In genomic region chr4:147875852-147876575, GRCm38 (mm10) we compare ENCODE assay signal across 26 mouse cellular contexts. TPM values are rescaled to one million over a fixed set of nuclear protein-coding genes. Genes with fewer than 3 reads are reported as not detected.
A peak's percentile ranks its signal among the peaks of the same experiment; 100 is the strongest.
DNase-seq lines count a peak whose midpoint lies in the region; ATAC-seq lines count a peak whose summit lies in the region.
"Had no signal": no experiment of that assay in that cellular context is flagged by ENCODE, and none has a peak within 500 bp of the region (broad histone marks: within the 10 kb centered on the region; RNA-seq: fewer than 3 reads in every experiment).

No protein-coding gene starts in this region.

- peak; percentile 74 for ATAC-seq in CD4-positive, CD25-positive, alpha-beta regulatory T cell, adult 4 months
- ATAC-seq in granulocyte monocyte progenitor cell, adult 5-6 weeks (replicated peaks; ENCODE audit: poor library complexity, severe bottlenecking), result peak; percentile 28; the same call in 1 of the 2 replicates
- no peak for ATAC-seq in heart, embryonic 12.5 days (ENCODE audit: insufficient number of reproducible peaks, low FRiP score)
- ATAC-seq: forebrain, embryonic 16.5 days; intestine, embryonic 15.5 days; midbrain, embryonic 15.5 days had no signal

- H3K36me3 ChIP-seq in heart, embryonic 12.5 days, result peaks cover 95% of the 10 kb centered on the region

- no peak overlapping the region for H3K27ac ChIP-seq in heart, embryonic 12.5 days (ENCODE audit: poor library complexity, severe bottlenecking)
- H3K27ac ChIP-seq: embryonic facial prominence, embryonic 15.5 days; heart, adult 2 months; heart, embryonic 15.5 days; hindbrain, embryonic 13.5 days; intestine, embryonic 15.5 days; limb, embryonic 10.5 days; midbrain, embryonic 15.5 days; neural tube, embryonic 12.5 days had no signal

- 77% methylated on average over 4 of the region's 4 CpGs for WGBS in heart, embryonic 12.5 days

- H3K4me1 ChIP-seq in heart, embryonic 12.5 days (replicated peaks), result peaks cover 6% of the 10 kb centered on the region
- H3K4me1 ChIP-seq: embryonic facial prominence, embryonic 15.5 days; hindbrain, embryonic 13.5 days; intestine, embryonic 15.5 days; limb, embryonic 10.5 days; midbrain, embryonic 15.5 days; neural tube, embryonic 12.5 days had no signal

- H3K27me3 ChIP-seq in heart, embryonic 12.5 days (replicated peaks), result no peaks in the 10 kb centered on the region
- H3K27me3 ChIP-seq: embryonic facial prominence, embryonic 15.5 days; heart, embryonic 15.5 days; hindbrain, embryonic 13.5 days; intestine, embryonic 15.5 days; midbrain, embryonic 15.5 days; neural tube, embryonic 12.5 days had no signal

- peak; percentile 51 for DNase-seq in layer of hippocampus, adult 9-11 months
- DNase-seq in layer of hippocampus, postnatal 36 days, result no peak
- no peak for DNase-seq in kidney, postnatal 36 days
- no peak for DNase-seq in adrenal gland, postnatal 25 days
- DNase-seq: adrenal gland, postnatal 10 days; cerebellum, adult 8-10 months; gastrocnemius, postnatal 14 days; heart, postnatal 36 days; kidney, adult 9 months; kidney, postnatal 14 days; liver; lung, adult 2 months; right cerebral cortex, postnatal 14 days; spleen, adult 18-20 months had no signal

- no peak overlapping the region for H3K9ac ChIP-seq in heart, embryonic 12.5 days
- H3K9ac ChIP-seq: embryonic facial prominence, embryonic 15.5 days; heart, embryonic 15.5 days; hindbrain, embryonic 13.5 days; intestine, embryonic 15.5 days; midbrain, embryonic 15.5 days; neural tube, embryonic 12.5 days had no signal

- no peak overlapping the region for H3K4me3 ChIP-seq in heart, embryonic 12.5 days
- H3K4me3 ChIP-seq: embryonic facial prominence, embryonic 15.5 days; heart, adult 2 months; heart, embryonic 15.5 days; hindbrain, embryonic 13.5 days; intestine, embryonic 15.5 days; limb, embryonic 10.5 days; midbrain, embryonic 15.5 days; neural tube, embryonic 12.5 days had no signal

- H3K4me2 ChIP-seq in heart, embryonic 12.5 days, result no peak overlapping the region
- H3K4me2 ChIP-seq: embryonic facial prominence, embryonic 15.5 days; heart, embryonic 15.5 days; hindbrain, embryonic 13.5 days; intestine, embryonic 15.5 days; midbrain, embryonic 15.5 days; neural tube, embryonic 12.5 days had no signal

- H3K9me3 ChIP-seq in heart, embryonic 12.5 days (replicated peaks), result no peaks in the 10 kb centered on the region
- H3K9me3 ChIP-seq: embryonic facial prominence, embryonic 15.5 days; heart, embryonic 15.5 days; hindbrain, embryonic 13.5 days; intestine, embryonic 15.5 days; limb, embryonic 10.5 days; midbrain, embryonic 15.5 days; neural tube, embryonic 12.5 days had no signal

RNA-seq across cellular contexts. Expression of gene Fv1, which starts 7.2 kb away (rescaled TPM):
- 10 to 100 TPM; 10.5 to 11.0 TPM for total RNA-seq in layer of hippocampus, postnatal 36 days (2021)
- 1 to 10 TPM; 2.1 to 3.8 TPM for polyA plus RNA-seq in CD4-positive, CD25-positive, alpha-beta regulatory T cell, adult 4 months (2017; shearing (Covaris generic))
- total RNA-seq in granulocyte monocyte progenitor cell, adult 5-6 weeks (2014; fragmentation: Nextera tagmentation), result 7.1 TPM in 1 of 2 replicates, not detected in the other
- total RNA-seq in granulocyte monocyte progenitor cell, adult 5-6 weeks (2017), result 13.5 and 16.2 TPM in 2 replicates
- 9.0 and 9.1 TPM in 2 replicates for polyA plus RNA-seq in heart, embryonic 12.5 days (2016; fragmentation: Nextera tagmentation; extraction: Ambion mirVana)
- total RNA-seq in adrenal gland, postnatal 25 days (2021), result 12.2 and 16.6 TPM in 2 replicates

RNA-seq across cellular contexts. Expression of gene Miip, which starts 7.4 kb away (rescaled TPM):
- 10 to 100 TPM; 17.5 to 20.0 TPM for total RNA-seq in layer of hippocampus, postnatal 36 days (2021)
- 100 to 1,000 TPM in 1 of 2 experiments, 10 to 100 TPM in 1; 92.5 to 151 TPM for polyA plus RNA-seq in CD4-positive, CD25-positive, alpha-beta regulatory T cell, adult 4 months (2017; shearing (Covaris generic))
- total RNA-seq in granulocyte monocyte progenitor cell, adult 5-6 weeks (2014; fragmentation: Nextera tagmentation), result 45.9 and 58.8 TPM in 2 replicates
- total RNA-seq in granulocyte monocyte progenitor cell, adult 5-6 weeks (2017), result 33.8 and 36.0 TPM in 2 replicates
- polyA plus RNA-seq in heart, embryonic 12.5 days (2016; fragmentation: Nextera tagmentation; extraction: Ambion mirVana), result 23.4 and 26.3 TPM in 2 replicates
- 31.9 and 37.7 TPM in 2 replicates for total RNA-seq in adrenal gland, postnatal 25 days (2021)

RNA-seq across cellular contexts. Expression of gene Zfp933, which starts 27.8 kb away (rescaled TPM):
- total RNA-seq in layer of hippocampus, postnatal 36 days (2021), result 10 to 100 TPM; 21.8 to 22.0 TPM
- polyA plus RNA-seq in CD4-positive, CD25-positive, alpha-beta regulatory T cell, adult 4 months (2017; shearing (Covaris generic)), result 1 to 10 TPM; 3.3 to 7.0 TPM
- 15.2 and 18.2 TPM in 2 replicates for total RNA-seq in granulocyte monocyte progenitor cell, adult 5-6 weeks (2014; fragmentation: Nextera tagmentation)
- 8.5 and 10.4 TPM in 2 replicates for total RNA-seq in granulocyte monocyte progenitor cell, adult 5-6 weeks (2017)
- 5.0 and 5.9 TPM in 2 replicates for polyA plus RNA-seq in heart, embryonic 12.5 days (2016; fragmentation: Nextera tagmentation; extraction: Ambion mirVana)
- 36.5 and 37.1 TPM in 2 replicates for total RNA-seq in adrenal gland, postnatal 25 days (2021)

RNA-seq across cellular contexts. Expression of gene Mfn2, which starts 28.5 kb away (rescaled TPM):
- 100 to 1,000 TPM; 174 to 194 TPM for total RNA-seq in layer of hippocampus, postnatal 36 days (2021)
- polyA plus RNA-seq in CD4-positive, CD25-positive, alpha-beta regulatory T cell, adult 4 months (2017; shearing (Covaris generic)), result 10 to 100 TPM; 19.5 to 31.9 TPM
- total RNA-seq in granulocyte monocyte progenitor cell, adult 5-6 weeks (2014; fragmentation: Nextera tagmentation), result 34.4 and 38.9 TPM in 2 replicates
- 30.2 and 32.6 TPM in 2 replicates for total RNA-seq in granulocyte monocyte progenitor cell, adult 5-6 weeks (2017)
- polyA plus RNA-seq in heart, embryonic 12.5 days (2016; fragmentation: Nextera tagmentation; extraction: Ambion mirVana), result 121 and 123 TPM in 2 replicates
- total RNA-seq in adrenal gland, postnatal 25 days (2021), result 151 and 217 TPM in 2 replicates
